Mouse (Mus musculus) stomach, embryonic 16.5 days (tissue): Measurements from ENCODE around the gene Spata31d1d. TPM values are rescaled to one million over a fixed set of nuclear protein-coding genes. Genes with fewer than 3 reads are reported as not detected.
"Not testable (repeated sequence)": the region's sequence is repeated elsewhere in the genome, so short reads cannot be mapped to it uniquely, and the experiment has no call there.

ENCODE experiments used
- ATAC-seq: fragments of 200-750 bp; cut with Nextera tagmentation; 2 replicates; pipeline ENCODE4 v1.8.0; 2017; ENCODE audit warnings: moderate number of reproducible peaks, moderate TSS enrichment; ENCODE audit not compliant: insufficient read depth, low FRiP score
- H3K27ac ChIP-seq: fragments of 300-500 bp; sonication (generic); 2 replicates; pipeline ENCODE4 v1.5.1; 2014; ENCODE audit warnings: low read length
- H3K27me3 ChIP-seq: fragments of 300-500 bp; sonication (generic); 2 replicates; pipeline ENCODE4 v1.6.1; 2014; ENCODE audit warnings: low read length, control low read depth, mixed read lengths; ENCODE audit not compliant: control insufficient read depth, insufficient read depth
- H3K36me3 ChIP-seq: fragments of 300-500 bp; sonication (generic); 2 replicates; pipeline ENCODE4 v1.6.1; 2014; ENCODE audit warnings: low read length; ENCODE audit not compliant: control insufficient read depth, insufficient read depth
- H3K4me1 ChIP-seq: fragments of 300-500 bp; sonication (generic); 2 replicates; pipeline ENCODE4 v1.6.1; 2014; ENCODE audit warnings: low read length, control low read depth, mixed read lengths; ENCODE audit not compliant: control insufficient read depth, insufficient read depth
- H3K4me2 ChIP-seq: fragments of 300-500 bp; sonication (generic); 2 replicates; pipeline ENCODE4 v1.6.1; 2014; ENCODE audit warnings: low read depth, low read length, mixed read lengths
- H3K4me3 ChIP-seq: fragments of 300-500 bp; sonication (generic); replicated peaks from 2 replicates; pipeline ENCODE4 v1.5.1; 2014; ENCODE audit warnings: mild to moderate bottlenecking, low read length
- H3K9ac ChIP-seq: fragments of 300-500 bp; sonication (generic); 2 replicates; pipeline ENCODE4 v1.6.1; 2014; ENCODE audit warnings: low read length
- H3K9me3 ChIP-seq: fragments of 300-500 bp; sonication (generic); replicated peaks from 2 replicates; pipeline ENCODE4 v1.6.1; 2016; ENCODE audit warnings: low read length, control low read depth; ENCODE audit not compliant: control insufficient read depth
- WGBS: fragments of 180-500 bp; shearing (Covaris S2); extraction: QIAGEN DNeasy Blood & Tissue Kit; methylation state at CpG from one replicate; pipeline ENCODE4 v1.1.7; 2014; 5-methylcytosine and 5-hydroxymethylcytosine counted together
- polyA plus RNA-seq: library from polyadenylated mRNA; unstranded; fragments of >200 nt; fragmentation: Nextera tagmentation; extraction: Ambion mirVana; gene quantifications from 2 replicates; pipeline ENCODE4 v1.2.1, GENCODE M21; 2015

Spata31d1d gene
- not detected in 2 replicates for polyA plus RNA-seq

- peaks cover 7% of the 10 kb centered on the region; the same call in 1 of the 2 replicates for H3K4me1 ChIP-seq
- no peaks in the 10 kb centered on the region for H3K9me3 ChIP-seq
- H3K9ac ChIP-seq, result no peak within 1 kb of the TSS
- H3K4me3 ChIP-seq, result no peak within 1 kb of the TSS
- no peaks in the 10 kb centered on the region for H3K36me3 ChIP-seq
- no peak within 1 kb of the TSS for H3K27ac ChIP-seq
- ATAC-seq, result no peak
- no peak within 1 kb of the TSS for H3K4me2 ChIP-seq
- WGBS, result 41% methylated on average over 7 of the region's 7 CpGs
- no peaks in the 10 kb centered on the region for H3K27me3 ChIP-seq
These were observed at the start of gene Spata31d1d for GRCm38 (mm10) chr13:59731652-59732051. Spata31d1d (minus strand) TSS chr13:59731752.

- not testable (repeated sequence) for H3K4me1 ChIP-seq, H3K27me3 ChIP-seq, H3K4me3 ChIP-seq, H3K4me2 ChIP-seq, H3K27ac ChIP-seq, H3K9ac ChIP-seq, H3K9me3 ChIP-seq, ATAC-seq
- WGBS, result 94% methylated on average over 1 of the region's 1 CpGs
- H3K36me3 ChIP-seq, result peaks cover 53% of the 10 kb centered on the region; the same call in 1 of the 2 replicates
These were observed 48.3 kb upstream of the Spata31d1d start for GRCm38 (mm10) chr13:59779744-59780264.

DNA sequence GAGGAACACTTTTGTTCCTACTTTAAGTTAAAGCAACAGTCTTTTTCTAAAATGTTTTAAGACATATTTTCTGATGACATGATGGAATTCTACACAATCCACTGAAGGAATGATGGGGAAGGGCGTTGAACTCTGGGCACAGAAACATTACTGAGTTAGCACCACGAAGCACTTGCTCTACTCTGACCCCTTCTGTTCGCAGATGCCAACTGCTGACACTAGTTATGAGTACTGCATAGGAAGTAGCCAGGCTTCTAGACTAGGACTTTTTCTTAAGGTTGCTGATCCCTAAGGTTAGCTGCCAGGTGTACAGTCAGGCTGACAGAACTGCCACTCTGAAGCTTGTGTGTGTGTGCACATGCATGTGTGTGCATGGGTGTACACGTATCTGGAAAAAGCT, 47.7 kb upstream of the Spata31d1d start:
- WGBS, result 79% methylated on average over 4 of the region's 4 CpGs
- ATAC-seq, result no peak
- Histone ChIP-seq H3K9ac (no peak overlapping the region), H3K36me3 (peaks cover 49% of the 10 kb centered on the region; the same call in 1 of the 2 replicates), H3K4me3 (no peak overlapping the region), H3K27me3 (no peaks in the 10 kb centered on the region), H3K4me2 (no peak overlapping the region), H3K27ac (no peak overlapping the region), H3K9me3 (no peaks in the 10 kb centered on the region), H3K4me1 (no peaks in the 10 kb centered on the region)

DNA sequence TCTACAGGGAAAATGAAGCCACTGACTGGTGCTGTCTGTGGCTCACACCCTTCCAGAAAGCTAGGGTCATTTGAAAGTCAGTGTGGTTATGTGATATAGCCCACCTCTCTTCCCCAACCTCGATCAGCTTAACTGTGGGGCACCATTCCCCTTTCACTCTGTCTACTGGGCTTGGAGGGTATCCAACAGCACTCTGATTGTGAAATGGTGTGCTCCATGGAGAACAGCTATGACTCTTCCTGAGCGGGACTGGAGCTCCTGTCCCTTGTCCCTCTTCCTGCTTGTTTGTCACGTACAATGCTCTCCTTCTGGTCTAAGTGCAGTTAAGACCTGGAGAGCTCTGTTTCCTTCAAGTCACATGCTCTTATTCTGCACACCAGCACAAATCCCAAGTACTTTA, 43.6 kb upstream of the Spata31d1d start:
- Histone ChIP-seq H3K27me3 (no peaks in the 10 kb centered on the region), H3K9me3 (no peaks in the 10 kb centered on the region), H3K27ac (no peak overlapping the region), H3K4me1 (peaks cover 18% of the 10 kb centered on the region), H3K4me3 (no peak overlapping the region), H3K9ac (no peak overlapping the region), H3K4me2 (no peak overlapping the region), H3K36me3 (peaks cover 22% of the 10 kb centered on the region; the same call in 1 of the 2 replicates)
- no peak for ATAC-seq
- 78% methylated on average over 3 of the region's 3 CpGs for WGBS

- H3K4me1 ChIP-seq, result peaks cover 47% of the 10 kb centered on the region
- 18% methylated on average over 9 of the region's 9 CpGs for WGBS
- H3K9me3 ChIP-seq, result no peaks in the 10 kb centered on the region
- H3K36me3 ChIP-seq, result no peaks in the 10 kb centered on the region
- no peak for ATAC-seq
- no peaks in the 10 kb centered on the region for H3K27me3 ChIP-seq
- H3K4me3 ChIP-seq, result no peak overlapping the region
- H3K27ac ChIP-seq, result peak overlapping the region; percentile 99
- H3K4me2 ChIP-seq, result peak overlapping the region; percentile 79; the same call in 1 of the 2 replicates
- 0 out of 2 replicates have a peak overlapping the region, but pooled peaks have one; percentile 3 for H3K9ac ChIP-seq
These were observed 39.7 kb upstream of the Spata31d1d start for GRCm38 (mm10) chr13:59771257-59771656.

DNA sequence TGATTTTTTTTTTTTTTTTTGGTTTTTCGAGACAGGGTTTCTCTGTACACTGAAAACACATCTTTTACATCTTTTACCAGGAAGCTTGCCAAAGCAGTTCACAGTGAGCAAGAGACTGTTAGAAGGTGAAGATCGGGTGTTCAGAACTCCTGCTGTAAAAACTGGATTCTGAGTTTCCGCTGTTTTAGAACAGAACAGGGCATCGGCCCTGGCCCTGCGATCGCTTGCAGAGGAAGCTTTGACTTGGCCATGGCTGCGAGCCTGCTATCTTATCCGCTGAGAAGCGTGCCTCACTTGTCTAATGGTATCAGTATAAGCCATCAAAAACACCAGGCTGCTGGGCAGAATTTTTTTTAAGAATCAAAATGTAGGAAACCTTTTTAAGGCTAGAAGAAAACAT, 39.3 kb upstream of the Spata31d1d start:
- Histone ChIP-seq H3K4me2 (peak overlapping the region; percentile 79), H3K9me3 (no peaks in the 10 kb centered on the region), H3K9ac (no peak overlapping the region), H3K4me3 (peak overlapping the region; percentile 84), H3K27ac (peak overlapping the region; percentile 99), H3K27me3 (no peaks in the 10 kb centered on the region), H3K4me1 (peaks cover 51% of the 10 kb centered on the region), H3K36me3 (no peaks in the 10 kb centered on the region)
- 51% methylated on average over 9 of the region's 9 CpGs for WGBS
- ATAC-seq, result no peak

DNA sequence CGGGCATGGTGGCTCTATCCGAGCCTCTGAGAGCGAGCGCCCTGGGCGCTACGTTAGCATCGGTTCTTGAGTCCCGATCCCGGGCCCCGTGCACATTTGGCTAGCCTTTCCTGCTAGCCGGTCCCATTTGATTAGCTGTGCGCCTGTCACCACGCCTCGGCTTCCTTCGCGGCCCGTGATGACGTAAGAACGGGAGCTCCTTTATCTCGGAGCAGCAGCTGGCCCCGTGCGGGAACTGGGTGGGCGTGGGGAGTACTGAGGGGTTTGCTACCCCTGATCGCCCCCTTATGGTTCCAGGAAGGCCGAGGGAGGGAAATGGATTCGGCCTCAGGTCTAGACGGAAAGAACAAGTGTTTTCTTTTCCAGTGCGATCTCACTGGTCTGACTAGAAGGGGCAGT, 38.6 kb upstream of the Spata31d1d start:
- peaks cover 56% of the 10 kb centered on the region for H3K4me1 ChIP-seq

DNA sequence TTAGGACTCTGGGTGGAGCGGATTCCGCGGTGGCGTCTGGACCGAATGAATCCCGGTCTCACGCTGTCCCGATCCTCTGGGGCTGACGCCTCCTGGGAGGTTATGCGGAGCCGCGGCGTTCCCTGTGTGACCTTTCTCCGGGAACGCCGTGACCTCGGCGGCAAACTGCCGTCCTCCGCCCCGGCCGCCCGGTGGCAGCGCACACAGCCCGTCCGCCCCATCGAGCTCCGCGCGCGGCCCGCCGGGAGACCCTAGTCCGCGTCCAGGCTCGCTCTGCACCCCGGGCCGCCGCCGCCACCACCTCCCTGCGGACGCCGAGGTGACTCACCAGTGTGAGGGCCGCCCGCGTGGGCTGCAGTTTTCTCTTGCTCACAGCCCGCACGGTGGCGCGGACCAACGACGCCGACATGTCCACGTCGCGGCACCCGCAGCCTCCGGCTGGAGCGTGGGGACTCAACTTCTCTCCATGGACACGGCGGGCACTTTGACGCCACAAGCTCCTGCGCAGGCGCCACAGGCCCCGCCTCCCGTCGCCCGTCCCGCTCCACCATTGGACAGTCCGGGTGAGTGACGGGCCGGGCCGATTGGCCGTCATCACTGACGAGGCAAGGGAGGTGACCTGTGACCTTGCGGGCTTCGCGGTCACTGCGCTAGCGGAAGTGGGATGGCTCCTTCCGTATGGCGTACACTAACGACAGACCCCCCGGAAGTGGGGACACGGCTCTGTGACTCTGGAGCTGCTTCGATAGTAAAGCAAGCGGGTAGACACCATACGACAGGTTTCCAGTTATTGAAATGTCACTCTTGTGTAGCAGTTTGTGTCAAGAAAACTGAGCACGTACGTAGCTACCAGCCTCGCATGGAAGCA, 38.0 kb upstream of the Spata31d1d start, which contains the start of gene Isca1:
Gene Isca1, minus strand, starts transcription at position 515 of the 868 bp plus-strand sequence.
- peak; percentile 97 for ATAC-seq
- Histone ChIP-seq H3K9me3 (no peaks in the 10 kb centered on the region), H3K4me3 (peak within 1 kb of the TSS; percentile 84), H3K9ac (peak within 1 kb of the TSS; percentile 88), H3K27me3 (no peaks in the 10 kb centered on the region), H3K36me3 (no peaks in the 10 kb centered on the region), H3K4me1 (peaks cover 56% of the 10 kb centered on the region), H3K4me2 (peak within 1 kb of the TSS; percentile 90), H3K27ac (peak within 1 kb of the TSS; percentile 99)
- WGBS, result under 1% methylated on average over 91 of the region's 91 CpGs

More for the DNA sequence above, 38.6 kb upstream of the Spata31d1d start:
- Histone ChIP-seq H3K27me3 (no peaks in the 10 kb centered on the region), H3K9ac (peak overlapping the region; percentile 88), H3K4me2 (peak overlapping the region; percentile 79), H3K9me3 (no peaks in the 10 kb centered on the region), H3K36me3 (no peaks in the 10 kb centered on the region), H3K4me3 (peak overlapping the region; percentile 84), H3K27ac (peak overlapping the region; percentile 99)
- ATAC-seq, result peak; percentile 71
- WGBS, result under 1% methylated on average over 28 of the region's 28 CpGs

DNA sequence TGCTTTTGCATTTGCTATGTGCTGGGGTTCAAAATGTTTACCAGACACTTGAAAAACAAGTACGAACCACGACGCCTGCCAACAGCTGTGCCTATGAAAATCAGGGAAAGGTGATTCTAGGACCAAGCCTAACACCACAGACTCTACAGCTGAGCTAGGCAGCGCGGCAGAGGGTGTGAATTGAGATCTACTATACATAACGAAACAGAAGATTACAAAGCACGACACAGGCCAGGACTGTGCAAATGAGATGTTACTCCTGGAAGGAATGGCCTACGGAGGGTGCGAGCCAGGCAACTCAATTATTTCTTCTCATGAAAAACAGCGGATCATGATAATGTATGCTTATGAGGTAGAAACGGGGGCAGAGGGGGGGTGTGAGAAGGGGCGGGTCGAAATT, 37.0 kb upstream of the Spata31d1d start:
- Histone ChIP-seq H3K36me3 (no peaks in the 10 kb centered on the region), H3K9me3 (no peaks in the 10 kb centered on the region), H3K27me3 (no peaks in the 10 kb centered on the region), H3K4me3 (peak overlapping the region; percentile 84), H3K4me2 (peak overlapping the region; percentile 90), H3K9ac (peak overlapping the region; percentile 88), H3K27ac (peak overlapping the region; percentile 92), H3K4me1 (peaks cover 56% of the 10 kb centered on the region)
- ATAC-seq, result no peak
- 23% methylated on average over 13 of the region's 13 CpGs for WGBS
